Mouse (Mus musculus): ENCODE results near the gene Ndufc2. TPM values are rescaled to one million over a fixed set of nuclear protein-coding genes. Genes with fewer than 3 reads are reported as not detected.

The Ndufc2 gene
- polyA plus RNA-seq, 1 experiment from 2014 or later, result 383 TPM

- H3K4me1 ChIP-seq (ENCODE audit: control insufficient read depth, insufficient read depth, low read length), result no peaks in the 10 kb centered on the region
- no peaks in the 10 kb centered on the region for H3K27me3 ChIP-seq (ENCODE audit: control insufficient read depth, insufficient read depth, low read length)
- H3K9me3 ChIP-seq (replicated peaks; ENCODE audit: control insufficient read depth, low read length), result no peaks in the 10 kb centered on the region
- ATAC-seq (replicated peaks; ENCODE audit: insufficient number of reproducible peaks, low FRiP score, low TSS enrichment, low read depth), result no peak
- H3K9ac ChIP-seq (replicated peaks; ENCODE audit: low read length), result no peak overlapping the region
- H3K27ac ChIP-seq (replicated peaks; ENCODE audit: low read depth, low read length), result no peak overlapping the region
- WGBS, result 89% methylated on average over 13 of the region's 13 CpGs
- no peak overlapping the region for H3K4me3 ChIP-seq (ENCODE audit: low read depth, low read length)
- no peak for DNase-seq (ENCODE audit: low spot score)
- no peaks in the 10 kb centered on the region; the same call in none of the 2 replicates for H3K36me3 ChIP-seq (replicated peaks; ENCODE audit: control insufficient read depth, insufficient read depth, low read depth, low read length)
- H3K4me2 ChIP-seq (ENCODE audit: low read depth, low read length), result no peak overlapping the region
These were observed 8.3 kb upstream of the Ndufc2 start for GRCm38 (mm10) chr7:97391293-97392078.

DNA sequence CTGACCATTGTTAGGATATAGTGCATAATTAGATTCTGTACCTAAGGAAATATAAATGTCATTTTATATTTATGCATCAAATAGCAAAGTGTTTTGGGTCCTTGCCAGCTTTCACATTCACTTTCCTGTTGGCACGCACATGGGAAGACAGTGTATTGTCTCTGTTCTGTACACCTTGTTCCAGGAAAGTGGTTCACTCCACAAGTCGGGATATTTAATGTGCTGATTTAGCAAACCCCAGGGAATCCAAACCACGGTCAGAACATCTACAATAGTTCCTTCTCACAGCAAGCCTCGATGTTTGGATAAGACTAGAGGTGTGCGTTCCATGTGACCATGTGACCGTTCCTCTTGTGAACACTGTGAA is 7.7 kb upstream of the Ndufc2 start:
- Histone ChIP-seq H3K27ac (replicated peaks; ENCODE audit: low read depth, low read length) (no peak overlapping the region), H3K9ac (replicated peaks; ENCODE audit: low read length) (no peak overlapping the region), H3K4me2 (ENCODE audit: low read depth, low read length) (no peak overlapping the region), H3K36me3 (replicated peaks; ENCODE audit: control insufficient read depth, insufficient read depth, low read depth, low read length) (no peaks in the 10 kb centered on the region; the same call in none of the 2 replicates), H3K9me3 (replicated peaks; ENCODE audit: control insufficient read depth, low read length) (no peaks in the 10 kb centered on the region), H3K4me1 (ENCODE audit: control insufficient read depth, insufficient read depth, low read length) (no peaks in the 10 kb centered on the region), H3K27me3 (ENCODE audit: control insufficient read depth, insufficient read depth, low read length) (no peaks in the 10 kb centered on the region), H3K4me3 (ENCODE audit: low read depth, low read length) (no peak overlapping the region)
- WGBS, result 93% methylated on average over 6 of the region's 6 CpGs
- DNase-seq (ENCODE audit: low spot score), result no peak
- ATAC-seq (replicated peaks; ENCODE audit: insufficient number of reproducible peaks, low FRiP score, low TSS enrichment, low read depth), result no peak

DNA sequence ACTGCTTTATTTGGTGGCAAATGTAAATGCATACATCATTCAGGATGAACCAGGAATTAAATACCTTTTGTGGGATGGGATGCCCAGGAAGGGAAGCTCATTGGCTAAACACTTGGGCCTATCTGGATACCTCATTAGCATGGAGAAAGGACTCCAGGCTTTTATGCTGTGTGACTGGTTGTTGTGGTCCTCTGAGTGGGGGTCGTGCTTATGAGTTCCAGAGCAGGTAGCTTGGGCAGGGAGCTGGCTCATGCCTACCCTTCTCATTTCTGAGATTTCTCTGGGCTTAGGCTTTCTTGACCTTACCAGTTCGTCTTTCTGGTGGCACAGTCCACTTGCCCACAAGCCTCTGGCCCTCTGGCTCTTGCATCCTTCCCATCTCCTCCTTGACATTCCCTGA is 5.4 kb upstream of the Ndufc2 start:
- no peak overlapping the region for H3K9ac ChIP-seq (replicated peaks; ENCODE audit: low read length)

GRCm38 (mm10) chr7:97398943-97399342 is 860 bp upstream of the Ndufc2 start:
- H3K27me3 ChIP-seq (ENCODE audit: control insufficient read depth, insufficient read depth, low read length), result no peaks in the 10 kb centered on the region
- 91% methylated on average over 6 of the region's 6 CpGs for WGBS
- no peak overlapping the region for H3K27ac ChIP-seq (replicated peaks; ENCODE audit: low read depth, low read length)
- no peak for ATAC-seq (replicated peaks; ENCODE audit: insufficient number of reproducible peaks, low FRiP score, low TSS enrichment, low read depth)
- DNase-seq (ENCODE audit: low spot score), result no peak
- H3K9me3 ChIP-seq (replicated peaks; ENCODE audit: control insufficient read depth, low read length), result no peaks in the 10 kb centered on the region
- no peaks in the 10 kb centered on the region for H3K36me3 ChIP-seq (replicated peaks; ENCODE audit: control insufficient read depth, insufficient read depth, low read depth, low read length)
- no peak overlapping the region for H3K4me3 ChIP-seq (ENCODE audit: low read depth, low read length)
- no peak overlapping the region for H3K9ac ChIP-seq (replicated peaks; ENCODE audit: low read length)
- no peaks in the 10 kb centered on the region for H3K4me1 ChIP-seq (ENCODE audit: control insufficient read depth, insufficient read depth, low read length)
- no peak overlapping the region for H3K4me2 ChIP-seq (ENCODE audit: low read depth, low read length)

More for the DNA sequence above, 5.4 kb upstream of the Ndufc2 start:
- whole genome bisulfite sequencing, result 75% methylated on average over 2 of the region's 2 CpGs
- Histone ChIP-seq H3K27me3 (ENCODE audit: control insufficient read depth, insufficient read depth, low read length) (no peaks in the 10 kb centered on the region), H3K4me3 (ENCODE audit: low read depth, low read length) (no peak overlapping the region), H3K4me2 (ENCODE audit: low read depth, low read length) (no peak overlapping the region), H3K9me3 (replicated peaks; ENCODE audit: control insufficient read depth, low read length) (no peaks in the 10 kb centered on the region), H3K27ac (replicated peaks; ENCODE audit: low read depth, low read length) (no peak overlapping the region), H3K36me3 (replicated peaks; ENCODE audit: control insufficient read depth, insufficient read depth, low read depth, low read length) (no peaks in the 10 kb centered on the region; the same call in 1 of the 2 replicates), H3K4me1 (ENCODE audit: control insufficient read depth, insufficient read depth, low read length) (no peaks in the 10 kb centered on the region)
- ATAC-seq (replicated peaks; ENCODE audit: insufficient number of reproducible peaks, low FRiP score, low TSS enrichment, low read depth) (no peak), DNase-seq (ENCODE audit: low spot score) (no peak)

GRCm38 (mm10) chr7:97407145-97407544 is 7.3 kb downstream of the Ndufc2 start:
- H3K36me3 ChIP-seq (replicated peaks; ENCODE audit: control insufficient read depth, insufficient read depth, low read depth, low read length), result no peaks in the 10 kb centered on the region; the same call in 1 of the 2 replicates
- H3K9ac ChIP-seq (replicated peaks; ENCODE audit: low read length), result no peak overlapping the region
- H3K27me3 ChIP-seq (ENCODE audit: control insufficient read depth, insufficient read depth, low read length), result no peaks in the 10 kb centered on the region
- no peak overlapping the region for H3K4me2 ChIP-seq (ENCODE audit: low read depth, low read length)
- ATAC-seq (replicated peaks; ENCODE audit: insufficient number of reproducible peaks, low FRiP score, low TSS enrichment, low read depth) (no peak), DNase-seq (ENCODE audit: low spot score) (no peak)
- H3K9me3 ChIP-seq (replicated peaks; ENCODE audit: control insufficient read depth, low read length), result no peaks in the 10 kb centered on the region
- no peak overlapping the region for H3K27ac ChIP-seq (replicated peaks; ENCODE audit: low read depth, low read length)
- WGBS, result 85% methylated on average over 10 of the region's 10 CpGs
- H3K4me3 ChIP-seq (ENCODE audit: low read depth, low read length), result no peak overlapping the region
- no peaks in the 10 kb centered on the region for H3K4me1 ChIP-seq (ENCODE audit: control insufficient read depth, insufficient read depth, low read length)

DNA sequence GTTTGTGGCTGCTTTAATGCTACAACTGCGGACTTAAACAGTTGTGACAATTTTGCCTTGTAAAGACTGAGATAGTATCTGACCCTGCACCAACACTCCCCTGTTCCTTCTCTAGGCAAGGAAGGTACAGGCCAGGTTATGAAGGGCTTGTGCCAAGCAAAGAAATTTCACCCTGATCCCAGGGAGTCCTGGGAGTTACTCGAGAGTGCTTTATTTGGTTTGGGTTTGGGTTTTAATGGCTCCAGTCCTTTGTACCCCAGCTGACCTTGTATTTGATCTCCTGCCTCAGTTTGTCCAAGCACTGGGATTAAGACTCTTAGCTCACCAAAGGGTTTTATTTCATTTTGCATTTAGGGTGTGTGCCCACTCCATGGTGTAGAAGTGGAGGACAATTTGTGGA is 11.3 kb downstream of the Ndufc2 start:
- Histone ChIP-seq H3K4me2 (ENCODE audit: low read depth, low read length) (no peak overlapping the region), H3K4me3 (ENCODE audit: low read depth, low read length) (no peak overlapping the region), H3K27me3 (ENCODE audit: control insufficient read depth, insufficient read depth, low read length) (no peaks in the 10 kb centered on the region), H3K9ac (replicated peaks; ENCODE audit: low read length) (no peak overlapping the region), H3K9me3 (replicated peaks; ENCODE audit: control insufficient read depth, low read length) (no peaks in the 10 kb centered on the region), H3K4me1 (ENCODE audit: control insufficient read depth, insufficient read depth, low read length) (no peaks in the 10 kb centered on the region), H3K36me3 (replicated peaks; ENCODE audit: control insufficient read depth, insufficient read depth, low read depth, low read length) (no peaks in the 10 kb centered on the region; the same call in 1 of the 2 replicates), H3K27ac (replicated peaks; ENCODE audit: low read depth, low read length) (no peak overlapping the region)
- 91% methylated on average over 2 of the region's 2 CpGs for WGBS
- ATAC-seq (replicated peaks; ENCODE audit: insufficient number of reproducible peaks, low FRiP score, low TSS enrichment, low read depth) (no peak), DNase-seq (ENCODE audit: low spot score) (no peak)

- Histone ChIP-seq H3K27me3 (ENCODE audit: control insufficient read depth, insufficient read depth, low read length) (no peaks in the 10 kb centered on the region), H3K27ac (replicated peaks; ENCODE audit: low read depth, low read length) (no peak overlapping the region), H3K4me3 (ENCODE audit: low read depth, low read length) (no peak overlapping the region), H3K9ac (replicated peaks; ENCODE audit: low read length) (no peak overlapping the region), H3K36me3 (replicated peaks; ENCODE audit: control insufficient read depth, insufficient read depth, low read depth, low read length) (no peaks in the 10 kb centered on the region; the same call in 1 of the 2 replicates), H3K9me3 (replicated peaks; ENCODE audit: control insufficient read depth, low read length) (no peaks in the 10 kb centered on the region), H3K4me1 (ENCODE audit: control insufficient read depth, insufficient read depth, low read length) (no peaks in the 10 kb centered on the region), H3K4me2 (ENCODE audit: low read depth, low read length) (no peak overlapping the region)
- 81% methylated on average over 3 of the region's 3 CpGs for WGBS
- DNase-seq (ENCODE audit: low spot score) (no peak), ATAC-seq (replicated peaks; ENCODE audit: insufficient number of reproducible peaks, low FRiP score, low TSS enrichment, low read depth) (no peak)
These were observed 11.8 kb downstream of the Ndufc2 start for GRCm38 (mm10) chr7:97411575-97411974.

GRCm38 (mm10) chr7:97413981-97414380 is 14.2 kb downstream of the Ndufc2 start:
- ATAC-seq (replicated peaks; ENCODE audit: insufficient number of reproducible peaks, low FRiP score, low TSS enrichment, low read depth) (no peak), DNase-seq (ENCODE audit: low spot score) (no peak)
- 88% methylated on average over 1 of the region's 1 CpGs for WGBS
- no peak overlapping the region for H3K27ac ChIP-seq (replicated peaks; ENCODE audit: low read depth, low read length)
- no peaks in the 10 kb centered on the region for H3K4me1 ChIP-seq (ENCODE audit: control insufficient read depth, insufficient read depth, low read length)
- H3K9me3 ChIP-seq (replicated peaks; ENCODE audit: control insufficient read depth, low read length), result no peaks in the 10 kb centered on the region
- H3K9ac ChIP-seq (replicated peaks; ENCODE audit: low read length), result no peak overlapping the region
- H3K4me2 ChIP-seq (ENCODE audit: low read depth, low read length), result no peak overlapping the region
- H3K4me3 ChIP-seq (ENCODE audit: low read depth, low read length), result no peak overlapping the region
- H3K27me3 ChIP-seq (ENCODE audit: control insufficient read depth, insufficient read depth, low read length), result no peaks in the 10 kb centered on the region
- H3K36me3 ChIP-seq (replicated peaks; ENCODE audit: control insufficient read depth, insufficient read depth, low read depth, low read length), result no peaks in the 10 kb centered on the region; the same call in 1 of the 2 replicates
